Mouse (Mus musculus) stomach, embryonic 15.5 days (tissue): Measurements from ENCODE around the gene B230118H07Rik. TPM values are rescaled to one million over a fixed set of nuclear protein-coding genes. Genes with fewer than 3 reads are reported as not detected.

Experiments
- ATAC-seq: fragments of 200-750 bp; cut with Nextera tagmentation; 2 replicates; pipeline ENCODE4 v1.8.0; 2017; ENCODE audit warnings: low read depth, moderate number of reproducible peaks, moderate TSS enrichment; ENCODE audit not compliant: insufficient read depth, low FRiP score
- H3K27ac ChIP-seq: fragments of 300-500 bp; sonication (generic); 2 replicates; pipeline ENCODE4 v1.5.1; 2015; ENCODE audit warnings: mild to moderate bottlenecking, inconsistent platforms
- H3K27me3 ChIP-seq: fragments of 300-500 bp; sonication (generic); replicated peaks from 2 replicates; pipeline ENCODE4 v1.6.1; 2015; ENCODE audit warnings: inconsistent platforms
- H3K36me3 ChIP-seq: fragments of 300-500 bp; sonication (generic); 2 replicates; pipeline ENCODE4 v1.6.1; 2015; ENCODE audit warnings: inconsistent platforms
- H3K4me1 ChIP-seq: fragments of 300-500 bp; sonication (generic); 2 replicates; pipeline ENCODE4 v1.6.1; 2015; ENCODE audit warnings: inconsistent platforms
- H3K4me2 ChIP-seq: fragments of 300-500 bp; sonication (generic); 2 replicates; pipeline ENCODE4 v1.6.1; 2015; ENCODE audit warnings: mild to moderate bottlenecking, inconsistent platforms
- H3K4me3 ChIP-seq: fragments of 300-500 bp; sonication (generic); replicated peaks from 2 replicates; pipeline ENCODE4 v1.5.1; 2015; ENCODE audit warnings: inconsistent platforms
- H3K9ac ChIP-seq: fragments of 300-500 bp; sonication (generic); 2 replicates; pipeline ENCODE4 v1.6.1; 2015; ENCODE audit warnings: inconsistent platforms
- H3K9me3 ChIP-seq: fragments of 300-500 bp; sonication (generic); 2 replicates; pipeline ENCODE4 v1.6.1; 2016; ENCODE audit warnings: inconsistent platforms
- whole genome bisulfite sequencing: fragments of 180-500 bp; shearing (Covaris S2); methylation state at CpG from one replicate; pipeline ENCODE4 v1.1.7; 2015; 5-methylcytosine and 5-hydroxymethylcytosine counted together
- polyA plus RNA-seq: library from polyadenylated mRNA; unstranded; fragments of >200 nt; fragmentation: Nextera tagmentation; extraction: Ambion mirVana; gene quantifications from 2 replicates; pipeline ENCODE4 v1.2.1, GENCODE M21; 2015

The B230118H07Rik gene
- 51.0 and 55.8 TPM in 2 replicates for polyA plus RNA-seq

GRCm38 (mm10) chr2:101649114-101649671 is at the start of gene B230118H07Rik, which contains the start of gene Rag1:
Gene B230118H07Rik, minus strand, starts transcription at chr2:101649532.
Gene Rag1, minus strand, starts transcription at chr2:101649501.
- no peaks in the 10 kb centered on the region for H3K36me3 ChIP-seq
- H3K27me3 ChIP-seq, result no peaks in the 10 kb centered on the region
- no peak for ATAC-seq
- H3K27ac ChIP-seq, result no peak within 1 kb of the TSS
- H3K4me3 ChIP-seq, result no peak within 1 kb of the TSS
- 39% methylated on average over 8 of the region's 8 CpGs for WGBS
- no peak within 1 kb of the TSS for H3K9ac ChIP-seq
- H3K4me2 ChIP-seq, result no peak within 1 kb of the TSS
- H3K9me3 ChIP-seq, result no peaks in the 10 kb centered on the region
- no peaks in the 10 kb centered on the region for H3K4me1 ChIP-seq

DNA sequence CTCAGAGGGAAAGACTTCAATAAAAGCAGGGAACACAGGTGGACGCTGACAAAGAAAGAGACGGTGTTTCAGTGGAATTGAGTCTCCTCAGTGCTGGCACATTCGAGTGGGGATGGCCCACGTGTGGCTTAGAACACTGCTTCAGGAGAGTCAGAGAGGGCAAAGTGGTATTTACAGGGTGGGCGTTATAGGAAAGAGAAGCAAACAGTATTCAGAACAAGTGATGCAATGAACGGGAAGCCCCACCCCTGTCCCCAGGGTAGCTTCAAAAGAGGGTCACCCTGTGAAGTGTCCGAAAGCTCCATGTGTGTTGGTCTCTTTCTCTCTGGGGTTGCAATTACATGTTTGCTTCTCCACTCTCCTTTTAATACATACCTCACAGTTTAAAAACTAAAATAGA is 46.3 kb upstream of the B230118H07Rik start:
- Histone ChIP-seq H3K9me3 (no peaks in the 10 kb centered on the region), H3K36me3 (peaks cover 39% of the 10 kb centered on the region), H3K4me3 (no peak overlapping the region), H3K9ac (no peak overlapping the region), H3K27ac (no peak overlapping the region), H3K27me3 (no peaks in the 10 kb centered on the region), H3K4me1 (no peaks in the 10 kb centered on the region), H3K4me2 (no peak overlapping the region)
- 88% methylated on average over 7 of the region's 7 CpGs for WGBS
- ATAC-seq, result no peak

DNA sequence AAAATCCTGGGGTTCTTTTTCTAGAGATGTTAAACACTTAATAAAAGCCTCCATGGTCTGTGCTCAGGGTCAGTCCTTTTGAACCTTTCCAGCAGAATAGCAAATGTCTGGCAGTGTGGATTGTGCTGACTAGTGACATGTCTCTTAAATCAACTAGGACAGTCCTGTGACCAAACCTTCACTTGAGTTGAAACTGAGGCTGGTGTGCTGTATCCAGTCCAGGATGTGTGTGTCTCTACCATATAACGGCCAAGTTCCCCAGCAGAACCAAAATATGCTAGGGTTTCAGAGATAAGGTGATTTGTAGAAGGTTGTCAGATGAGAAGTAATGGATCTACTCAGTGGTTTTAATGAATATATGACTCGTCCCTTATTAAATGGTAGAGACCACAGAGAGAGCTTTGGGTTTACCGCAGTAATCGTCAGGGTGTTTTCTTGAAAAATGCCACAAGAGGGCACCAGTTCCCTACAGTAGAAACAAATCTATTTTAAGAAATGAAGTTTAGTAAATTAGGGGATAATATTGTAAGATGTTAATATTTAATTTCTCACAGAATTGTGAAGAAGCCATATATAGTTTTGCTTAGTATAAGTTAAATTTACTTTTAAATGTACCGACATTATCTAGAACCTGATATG is 44.4 kb upstream of the B230118H07Rik start:
- H3K27me3 ChIP-seq, result no peaks in the 10 kb centered on the region
- ATAC-seq, result no peak
- 59% methylated on average over 5 of the region's 5 CpGs for WGBS
- no peak overlapping the region for H3K4me3 ChIP-seq
- H3K4me2 ChIP-seq, result no peak overlapping the region
- H3K9me3 ChIP-seq, result no peaks in the 10 kb centered on the region
- H3K9ac ChIP-seq, result no peak overlapping the region
- no peak overlapping the region for H3K27ac ChIP-seq
- H3K4me1 ChIP-seq, result no peaks in the 10 kb centered on the region
- H3K36me3 ChIP-seq, result peaks cover 43% of the 10 kb centered on the region

- Histone ChIP-seq H3K4me2 (no peak overlapping the region), H3K27me3 (no peaks in the 10 kb centered on the region), H3K9ac (no peak overlapping the region), H3K9me3 (no peaks in the 10 kb centered on the region), H3K36me3 (peaks cover 42% of the 10 kb centered on the region), H3K27ac (no peak overlapping the region), H3K4me3 (no peak overlapping the region), H3K4me1 (no peaks in the 10 kb centered on the region)
- 65% methylated on average over 4 of the region's 4 CpGs for WGBS
- no peak for ATAC-seq
Observed at GRCm38 (mm10) chr2:101693043-101693442, 43.7 kb upstream of the B230118H07Rik start.

- 90% methylated on average over 9 of the region's 9 CpGs for WGBS
- H3K9me3 ChIP-seq, result no peaks in the 10 kb centered on the region
- no peaks in the 10 kb centered on the region for H3K27me3 ChIP-seq
- H3K36me3 ChIP-seq, result peaks cover 28% of the 10 kb centered on the region
- H3K4me1 ChIP-seq, result no peaks in the 10 kb centered on the region
- H3K9ac ChIP-seq, result no peak overlapping the region
- no peak overlapping the region for H3K4me2 ChIP-seq
- H3K4me3 ChIP-seq, result no peak overlapping the region
- ATAC-seq, result no peak
- no peak overlapping the region for H3K27ac ChIP-seq
Observed at GRCm38 (mm10) chr2:101690252-101690827, 41.0 kb upstream of the B230118H07Rik start.

GRCm38 (mm10) chr2:101688011-101688410 is 38.7 kb upstream of the B230118H07Rik start:
- H3K4me3 ChIP-seq, result no peak overlapping the region
- H3K27me3 ChIP-seq, result no peaks in the 10 kb centered on the region
- H3K36me3 ChIP-seq, result peaks cover 28% of the 10 kb centered on the region
- H3K4me2 ChIP-seq, result no peak overlapping the region
- 90% methylated on average over 5 of the region's 5 CpGs for WGBS
- no peaks in the 10 kb centered on the region for H3K9me3 ChIP-seq
- no peak overlapping the region for H3K27ac ChIP-seq
- no peaks in the 10 kb centered on the region for H3K4me1 ChIP-seq
- no peak overlapping the region for H3K9ac ChIP-seq
- ATAC-seq, result no peak

DNA sequence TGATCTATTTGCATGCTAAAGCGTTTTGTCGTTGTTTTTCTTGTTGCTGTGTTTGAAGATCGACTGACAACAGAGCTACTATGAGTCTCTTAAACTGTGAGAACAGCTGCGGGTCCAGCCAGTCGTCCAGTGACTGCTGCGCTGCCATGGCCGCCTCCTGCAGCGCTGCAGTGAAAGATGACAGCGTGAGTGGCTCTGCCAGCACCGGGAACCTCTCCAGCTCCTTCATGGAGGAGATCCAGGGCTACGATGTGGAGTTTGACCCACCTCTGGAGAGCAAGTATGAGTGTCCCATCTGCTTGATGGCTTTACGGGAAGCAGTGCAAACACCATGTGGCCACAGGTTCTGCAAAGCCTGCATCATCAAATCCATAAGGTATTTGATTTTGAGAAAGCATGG is 35.1 kb upstream of the B230118H07Rik start:
- Histone ChIP-seq H3K9ac (no peak overlapping the region), H3K4me3 (no peak overlapping the region), H3K4me1 (0 out of 2 replicates have a peak, but pooled peaks cover under 1% of the 10 kb centered on the region), H3K4me2 (no peak overlapping the region), H3K36me3 (peaks cover 12% of the 10 kb centered on the region), H3K27me3 (no peaks in the 10 kb centered on the region), H3K9me3 (no peaks in the 10 kb centered on the region), H3K27ac (no peak overlapping the region)
- WGBS, result 90% methylated on average over 12 of the region's 12 CpGs
- ATAC-seq, result no peak

- no peaks in the 10 kb centered on the region for H3K9me3 ChIP-seq
- peak overlapping the region; percentile 81 for H3K4me2 ChIP-seq
- ATAC-seq, result no peak
- peak overlapping the region; percentile 96 for H3K4me3 ChIP-seq
- H3K36me3 ChIP-seq, result no peaks in the 10 kb centered on the region
- 0 out of 2 replicates have a peak, but pooled peaks cover 3% of the 10 kb centered on the region for H3K4me1 ChIP-seq
- H3K27ac ChIP-seq, result no peak overlapping the region
- H3K9ac ChIP-seq, result peak overlapping the region; percentile 93; the same call in 1 of the 2 replicates
- H3K27me3 ChIP-seq, result no peaks in the 10 kb centered on the region
- 4% methylated on average over 15 of the region's 15 CpGs for WGBS
Observed at GRCm38 (mm10) chr2:101679164-101679784, 29.9 kb upstream of the B230118H07Rik start.

- no peaks in the 10 kb centered on the region for H3K36me3 ChIP-seq
- H3K4me3 ChIP-seq, result peak within 1 kb of the TSS; percentile 96
- under 1% methylated on average over 67 of the region's 68 CpGs for WGBS
- no peaks in the 10 kb centered on the region for H3K9me3 ChIP-seq
- ATAC-seq, result peak; percentile 94
- H3K4me2 ChIP-seq, result peak within 1 kb of the TSS; percentile 81
- H3K27ac ChIP-seq, result 0 out of 2 replicates have a peak within 1 kb of the TSS, but pooled peaks have one; percentile 48
- peak within 1 kb of the TSS; percentile 93 for H3K9ac ChIP-seq
- H3K27me3 ChIP-seq, result no peaks in the 10 kb centered on the region
- H3K4me1 ChIP-seq, result 0 out of 2 replicates have a peak, but pooled peaks cover 3% of the 10 kb centered on the region
Observed at GRCm38 (mm10) chr2:101678236-101679021, 29.1 kb upstream of the B230118H07Rik start, which contains the start of gene Traf6. Gene Traf6, plus strand, starts transcription at chr2:101678429.

- Histone ChIP-seq H3K4me3 (no peak overlapping the region), H3K27ac (no peak overlapping the region)
- 78% methylated on average over 3 of the region's 3 CpGs for WGBS
Observed at GRCm38 (mm10) chr2:101673547-101673946, 24.2 kb upstream of the B230118H07Rik start.

DNA sequence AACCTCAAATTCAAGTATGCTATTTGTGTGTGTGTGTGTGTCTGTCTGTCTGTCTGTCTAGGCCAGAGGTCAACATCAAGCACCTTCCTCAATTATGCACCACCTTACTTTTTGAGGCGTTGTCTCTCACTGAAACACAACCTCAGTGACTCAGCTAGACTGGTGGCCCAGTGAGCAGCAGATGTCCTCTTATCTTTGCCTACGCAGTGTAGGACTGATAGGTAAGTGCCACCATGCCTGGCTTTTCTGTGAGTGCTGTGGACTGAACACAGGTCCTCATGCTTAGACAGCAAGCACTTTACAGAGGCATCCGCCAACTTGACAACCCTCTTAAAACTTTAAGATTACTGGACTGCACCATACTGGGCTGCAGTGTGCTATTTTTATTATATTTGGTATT is 19.4 kb upstream of the B230118H07Rik start:
- no peak for ATAC-seq
- H3K36me3 ChIP-seq, result no peaks in the 10 kb centered on the region
- 89% methylated on average over 3 of the region's 3 CpGs for WGBS
- no peak overlapping the region for H3K4me2 ChIP-seq
- H3K4me3 ChIP-seq, result no peak overlapping the region
- no peaks in the 10 kb centered on the region for H3K9me3 ChIP-seq
- no peaks in the 10 kb centered on the region for H3K27me3 ChIP-seq
- H3K9ac ChIP-seq, result no peak overlapping the region
- no peak overlapping the region for H3K27ac ChIP-seq
- no peaks in the 10 kb centered on the region for H3K4me1 ChIP-seq

More at GRCm38 (mm10) chr2:101673547-101673946, 24.2 kb upstream of the B230118H07Rik start:
- H3K36me3 ChIP-seq, result no peaks in the 10 kb centered on the region
- no peak overlapping the region for H3K4me2 ChIP-seq
- no peaks in the 10 kb centered on the region for H3K9me3 ChIP-seq
- no peaks in the 10 kb centered on the region for H3K27me3 ChIP-seq
- ATAC-seq, result no peak
- H3K4me1 ChIP-seq, result no peaks in the 10 kb centered on the region
- H3K9ac ChIP-seq, result no peak overlapping the region
